Mouse (Mus musculus) cerebellum, adult 2 months (tissue): ENCODE data around the gene Armh3. TPM values are rescaled to one million over a fixed set of nuclear protein-coding genes. Genes with fewer than 3 reads are reported as not detected.
A peak's percentile ranks its signal among the peaks of the same experiment; 100 is the strongest.

Source experiments
- DNase-seq, 2 experiments: peaks; one replicate each; pipeline ENCODE4 v3.0.0; 2021
- H3K27ac ChIP-seq: fragments of 200-500 bp; 2 replicates; pipeline ENCODE4 v1.5.1; 2012; ENCODE audit warnings: low read length, control low read depth, inconsistent platforms; ENCODE audit not compliant: insufficient read depth
- H3K27me3 ChIP-seq: fragments of 200-500 bp; 2 replicates; pipeline ENCODE4 v1.6.1; 2012; ENCODE audit warnings: inconsistent platforms, mild to moderate bottlenecking, low read length, moderate library complexity; ENCODE audit not compliant: control insufficient read depth, insufficient read depth
- H3K4me1 ChIP-seq: fragments of 200-500 bp; 2 replicates; pipeline ENCODE4 v1.6.1; 2011; ENCODE audit warnings: low read length; ENCODE audit not compliant: control insufficient read depth, insufficient read depth
- H3K4me3 ChIP-seq: fragments of 200-500 bp; replicated peaks from 2 replicates; pipeline ENCODE3; 2011; ENCODE audit warnings: mild to moderate bottlenecking, low read depth, low read length, control low read depth; ENCODE audit not compliant: insufficient read depth
- CTCF ChIP-seq: fragments of 200-500 bp; IDR thresholded peaks from 2 replicates; pipeline ENCODE4 v1.5.1; 2011; ENCODE audit warnings: low read depth, mild to moderate bottlenecking, control low read depth, low read length, moderate library complexity, borderline replicate concordance; ENCODE audit not compliant: insufficient read depth
- POLR2A ChIP-seq: fragments of 200-500 bp; IDR thresholded peaks from 2 replicates; pipeline ENCODE4 v1.6.1; 2011; ENCODE audit warnings: low read length, control low read depth, borderline replicate concordance; ENCODE audit not compliant: insufficient read depth
- whole genome bisulfite sequencing: fragments of 180-500 bp; shearing (Covaris S2); methylation state at CpG from one replicate; pipeline ENCODE4 v1.1.7; 2018; 5-methylcytosine and 5-hydroxymethylcytosine counted together
- polyA plus RNA-seq: library from polyadenylated mRNA; depleted of rRNA; stranded (reverse); fragments of >200 nt; gene quantifications from 2 replicates; pipeline ENCODE4 v1.2.3, GENCODE M21; 2012

Armh3 gene
- polyA plus RNA-seq, 1 experiment = 18.2 TPM

DNA sequence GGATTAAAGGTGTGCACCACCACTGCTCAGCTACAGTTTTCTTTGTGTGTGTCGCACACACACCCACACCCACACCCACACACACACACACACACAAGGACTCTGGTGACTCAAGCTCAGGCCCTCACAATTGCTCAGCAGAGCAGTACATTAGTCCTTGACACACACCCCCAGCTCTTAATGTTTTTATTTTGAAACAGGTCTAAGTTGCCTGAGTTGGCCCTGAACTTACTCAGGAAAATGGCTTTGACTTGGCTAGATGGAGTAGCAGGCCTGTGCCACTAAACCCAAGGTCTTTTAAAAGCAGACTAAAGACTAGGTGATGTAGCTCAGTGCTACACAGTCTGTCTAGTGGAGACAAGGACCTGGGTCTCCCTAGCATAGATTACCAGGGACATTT lies 102.6 kb downstream of the Armh3 start:
- no peaks in the 10 kb centered on the region for H3K27me3 ChIP-seq
- no peaks in the 10 kb centered on the region for H3K4me1 ChIP-seq
- no peak overlapping the region for H3K4me3 ChIP-seq
- TF ChIP-seq POLR2A (no peak), CTCF (no peak)
- DNase-seq = no peak
- 100% methylated on average over 1 of the region's 1 CpGs for WGBS
- no peak overlapping the region for H3K27ac ChIP-seq

GRCm38 (mm10) chr19:45882056-45882455 lies 116.2 kb downstream of the Armh3 start:
- no peak overlapping the region for H3K27ac ChIP-seq
- DNase-seq = no peak
- WGBS = 17% methylated on average over 3 of the region's 3 CpGs
- H3K27me3 ChIP-seq = no peaks in the 10 kb centered on the region
- no peaks in the 10 kb centered on the region for H3K4me1 ChIP-seq
- no peak overlapping the region for H3K4me3 ChIP-seq
- TF ChIP-seq POLR2A (no peak), CTCF (no peak)

GRCm38 (mm10) chr19:45873320-45873719 lies 125.0 kb downstream of the Armh3 start:
- WGBS = 89% methylated on average over 1 of the region's 1 CpGs
- TF ChIP-seq POLR2A = no peak
- TF ChIP-seq CTCF = no peak
- H3K4me3 ChIP-seq = no peak overlapping the region
- no peak for DNase-seq
- no peaks in the 10 kb centered on the region for H3K27me3 ChIP-seq
- no peaks in the 10 kb centered on the region for H3K4me1 ChIP-seq
- H3K27ac ChIP-seq = no peak overlapping the region

- Histone ChIP-seq H3K4me3 (no peak overlapping the region), H3K4me1 (0 out of 2 replicates have a peak, but pooled peaks cover 2% of the 10 kb centered on the region), H3K27ac (no peak overlapping the region), H3K27me3 (no peaks in the 10 kb centered on the region)
- WGBS = 74% methylated on average over 8 of the region's 8 CpGs
- DNase-seq = no peak
- TF ChIP-seq POLR2A = no peak
- TF ChIP-seq CTCF = no peak
Measured at GRCm38 (mm10) chr19:45855284-45855920, 142.9 kb downstream of the Armh3 start.

- no peaks in the 10 kb centered on the region for H3K27me3 ChIP-seq
- H3K4me3 ChIP-seq = no peak overlapping the region
- H3K27ac ChIP-seq = no peak overlapping the region
- TF ChIP-seq CTCF (no peak), POLR2A (no peak)
- H3K4me1 ChIP-seq = 0 out of 2 replicates have a peak, but pooled peaks cover 2% of the 10 kb centered on the region
- DNase-seq = peak; percentile 4 to 12
- WGBS = 37% methylated on average over 7 of the region's 7 CpGs
Measured at GRCm38 (mm10) chr19:45854521-45854920, 143.8 kb downstream of the Armh3 start.

DNA sequence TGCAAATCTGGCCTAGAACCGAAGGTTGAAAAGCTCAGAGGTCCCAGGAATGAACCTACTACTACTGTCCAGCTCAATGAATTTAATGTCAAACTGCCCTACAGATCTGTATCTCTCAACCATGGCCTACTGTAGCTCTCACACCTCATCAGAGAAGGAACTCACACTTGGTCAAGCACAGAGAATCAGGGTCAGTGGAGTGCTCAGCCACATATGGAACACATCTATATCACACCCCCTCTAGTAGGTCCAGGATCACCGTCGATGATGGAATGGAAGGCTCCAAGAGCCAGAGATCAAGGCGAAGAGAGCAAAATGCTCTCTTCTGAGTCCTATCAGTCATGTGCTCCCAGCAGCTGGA lies 150.6 kb downstream of the Armh3 start:
- no peaks in the 10 kb centered on the region for H3K27me3 ChIP-seq
- H3K4me3 ChIP-seq = no peak overlapping the region
- H3K4me1 ChIP-seq = no peaks in the 10 kb centered on the region
- H3K27ac ChIP-seq = no peak overlapping the region
- TF ChIP-seq POLR2A = no peak
- TF ChIP-seq CTCF = no peak
- 97% methylated on average over 4 of the region's 4 CpGs for WGBS
- DNase-seq = no peak

- no peaks in the 10 kb centered on the region for H3K4me1 ChIP-seq
- TF ChIP-seq CTCF (peak; percentile 13; the same call in 1 of the 2 replicates), POLR2A (no peak)
- no peak for DNase-seq
- no peaks in the 10 kb centered on the region for H3K27me3 ChIP-seq
- H3K4me3 ChIP-seq = no peak overlapping the region
- H3K27ac ChIP-seq = no peak overlapping the region
- 94% methylated on average over 3 of the region's 3 CpGs for WGBS
Measured at GRCm38 (mm10) chr19:45847016-45847732, 151.1 kb downstream of the Armh3 start.

GRCm38 (mm10) chr19:45844209-45844608 lies 154.1 kb downstream of the Armh3 start:
- no peak for DNase-seq
- WGBS = 56% methylated on average over 3 of the region's 3 CpGs
- Histone ChIP-seq H3K4me3 (no peak overlapping the region), H3K27me3 (no peaks in the 10 kb centered on the region), H3K4me1 (no peaks in the 10 kb centered on the region), H3K27ac (no peak overlapping the region)
- TF ChIP-seq POLR2A (no peak), CTCF (no peak)
